Mouse (Mus musculus) megakaryocyte, embryonic 14.5 days (primary cell): ENCODE data around the gene Serhl.
"Not testable (repeated sequence)": the region's sequence is repeated elsewhere in the genome, so short reads cannot be mapped to it uniquely, and the experiment has no call there.

Experiments
- FLI1 ChIP-seq: IDR thresholded peaks from 2 replicates; pipeline ENCODE4 v1.6.1; 2012; ENCODE audit warnings: low read length, inconsistent platforms, mixed read lengths
- GATA1 ChIP-seq: IDR thresholded peaks from 3 replicates; pipeline ENCODE4 v1.6.1; 2012; ENCODE audit warnings: mixed read lengths, low read length, inconsistent platforms, borderline replicate concordance

DNA sequence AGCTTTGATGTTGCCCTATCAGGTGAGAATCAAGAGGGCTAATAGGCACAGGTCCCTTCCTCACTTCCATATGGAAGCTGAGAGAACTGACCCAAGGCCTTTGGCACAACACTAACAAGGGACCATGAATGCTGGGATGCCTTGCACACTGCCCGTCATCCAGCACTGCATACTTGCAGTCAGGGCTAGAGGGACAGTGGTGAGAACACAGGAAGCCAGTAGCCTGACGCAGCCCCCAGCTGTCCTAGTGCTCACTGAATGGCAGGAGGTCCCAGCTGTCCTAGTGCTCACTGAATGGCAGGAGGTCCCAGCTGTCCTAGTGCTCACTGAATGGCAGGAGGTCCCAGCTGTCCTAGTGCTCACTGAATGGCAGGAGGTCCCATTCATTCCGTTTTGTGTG, 37.7 kb downstream of the Serhl start:
- not testable (repeated sequence) for TF ChIP-seq GATA1, FLI1
